Mouse (Mus musculus): ENCODE measurements at regions not wholly inside any gene's neighbourhood (a gene's known extent, or its start where the extent isn't known, plus 50 kb on each side); places are given as distances from the start of the nearest gene placed in this dataset.

DNA sequence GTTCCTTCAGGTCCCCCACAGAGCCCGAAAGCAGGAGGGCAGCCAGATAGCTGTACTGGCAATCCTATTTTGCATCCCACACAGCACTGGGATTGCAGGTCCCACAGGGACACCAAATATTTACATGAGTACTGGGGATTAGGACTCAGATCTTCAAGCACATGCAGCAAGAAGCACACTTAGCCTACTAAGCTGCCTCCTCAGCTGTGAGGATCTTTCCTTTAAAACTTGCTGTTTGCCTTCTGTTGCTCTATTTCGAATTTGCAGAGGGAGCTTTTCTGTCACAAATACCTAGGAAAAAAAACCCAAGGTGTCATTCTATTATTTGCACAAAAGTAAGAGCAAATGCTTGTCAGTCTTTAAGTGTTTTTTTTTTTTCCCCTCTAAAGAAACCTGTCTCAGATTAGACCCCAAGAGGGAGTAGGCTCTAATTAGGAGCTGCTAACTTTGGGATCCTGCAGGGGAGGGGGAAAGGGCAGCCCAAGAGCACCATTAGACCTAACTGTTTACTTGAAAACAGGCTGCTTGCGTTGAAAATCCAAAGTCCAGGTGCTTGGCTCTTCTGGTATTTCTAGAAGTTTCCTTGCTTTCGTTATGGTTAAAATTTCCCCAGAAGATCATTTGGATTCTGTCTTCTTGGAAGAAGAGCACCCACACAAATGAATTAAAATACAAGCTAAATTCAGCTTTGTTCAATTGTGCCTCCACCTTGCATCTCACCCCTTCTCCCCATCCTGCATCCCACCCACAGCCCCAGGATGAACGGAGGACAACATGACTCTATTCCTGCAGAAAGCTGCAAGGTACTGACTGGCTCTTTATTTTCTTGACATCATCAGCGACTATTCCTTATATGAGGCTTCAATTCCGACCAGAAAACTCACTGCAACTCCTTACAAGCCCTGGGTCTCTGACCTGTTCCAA lies 215.5 kb downstream of the Kcnj2 start:
- no peak for DNase-seq

DNA sequence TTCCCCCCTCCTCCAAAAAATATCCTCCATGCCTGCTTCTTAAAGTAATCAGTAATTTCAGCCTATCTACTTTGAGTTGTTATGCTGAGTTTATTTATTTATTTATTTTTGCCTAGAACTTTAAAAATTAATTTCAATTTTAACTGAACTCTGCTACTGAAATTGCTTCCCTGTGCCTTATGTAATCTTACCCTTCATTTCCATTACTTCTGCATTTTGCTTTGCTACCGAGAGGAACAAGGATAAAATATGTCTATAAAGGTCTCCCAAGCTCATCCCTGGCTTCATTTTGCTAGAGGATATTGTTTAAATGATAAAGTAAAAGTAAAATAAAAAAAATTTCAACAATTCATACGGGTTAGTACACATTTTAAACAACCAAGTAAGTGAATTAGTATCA lies 216.3 kb downstream of the Kcnj2 start:
- DNase-seq = no peak

- no peak for DNase-seq
Measured at GRCm38 (mm10) chr11:111290537-111290936, 224.6 kb downstream of the Kcnj2 start.

DNA sequence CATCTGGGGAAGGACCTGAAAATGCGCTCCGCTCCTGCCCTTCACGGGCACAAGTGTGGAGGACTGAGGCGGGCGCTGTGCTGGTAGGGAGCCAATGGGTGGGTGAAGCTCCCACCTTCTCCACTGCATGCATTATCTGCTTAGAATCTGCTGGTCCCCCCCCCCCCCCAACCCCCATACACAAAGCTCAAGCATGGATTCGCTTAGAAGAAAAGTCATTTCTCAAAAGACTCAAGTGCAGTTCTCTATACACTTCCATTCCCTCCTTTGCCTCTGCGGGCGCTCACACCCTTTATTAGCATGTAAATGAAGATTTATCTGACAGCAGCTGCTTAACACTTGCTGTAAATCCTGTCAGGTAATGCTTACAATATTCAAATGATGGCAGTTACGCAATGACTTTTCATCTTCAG lies 230.4 kb downstream of the Kcnj2 start:
- DNase-seq = no peak

GRCm38 (mm10) chr11:111312802-111313201 lies 246.8 kb downstream of the Kcnj2 start:
- no peak for DNase-seq

GRCm38 (mm10) chr11:111313566-111313965 lies 247.6 kb downstream of the Kcnj2 start:
- no peak for DNase-seq

DNA sequence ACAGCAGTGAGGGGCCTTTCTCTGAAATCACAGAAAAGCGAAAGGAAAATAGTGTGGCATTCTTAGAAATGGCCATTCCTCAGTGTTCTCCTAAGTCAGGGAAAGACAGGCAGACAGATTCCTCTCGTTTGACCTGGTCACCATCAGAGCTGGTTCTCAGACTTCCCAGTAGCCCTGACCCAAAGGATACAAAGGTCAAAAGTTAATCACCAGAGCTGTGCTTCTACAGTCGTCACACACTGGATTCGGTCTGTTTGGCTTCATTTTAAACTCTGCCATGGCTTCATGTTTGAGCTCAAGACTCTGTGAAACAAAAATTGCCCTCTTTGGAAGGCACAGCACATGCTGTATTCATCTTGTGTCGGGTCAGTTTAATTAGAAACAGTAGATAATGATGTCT lies 255.6 kb downstream of the Kcnj2 start:
- no peak for DNase-seq

DNA sequence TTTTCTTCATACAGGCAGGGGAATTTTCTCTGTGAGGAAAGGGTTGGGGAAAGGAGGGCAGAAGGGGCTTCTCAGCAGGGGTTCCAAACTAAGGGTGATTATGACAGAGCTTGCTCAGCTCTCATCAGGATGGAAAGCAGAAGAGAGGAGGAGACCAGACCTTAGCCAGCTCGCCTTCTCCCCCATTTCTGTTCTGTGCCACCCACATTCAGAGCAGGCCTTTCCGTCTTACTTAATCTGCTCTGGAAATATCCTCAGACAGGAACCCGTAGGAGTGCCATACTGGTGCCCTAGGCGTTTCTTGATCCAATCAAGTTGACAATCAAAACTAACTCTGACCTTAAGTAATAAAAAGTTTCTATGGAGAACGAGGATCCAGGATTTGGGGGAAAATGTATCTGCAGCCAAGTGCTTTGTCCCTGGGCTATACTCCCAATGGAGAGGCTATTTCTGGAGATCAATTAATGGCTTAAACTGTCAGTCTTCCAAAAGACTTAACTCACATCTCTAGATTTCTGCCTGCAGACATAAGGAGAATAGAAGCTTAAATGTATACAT lies 258.6 kb downstream of the Kcnj2 start:
- no peak for DNase-seq

GRCm38 (mm10) chr11:111326915-111327314 lies 261.0 kb downstream of the Kcnj2 start:
- no peak for DNase-seq

DNA sequence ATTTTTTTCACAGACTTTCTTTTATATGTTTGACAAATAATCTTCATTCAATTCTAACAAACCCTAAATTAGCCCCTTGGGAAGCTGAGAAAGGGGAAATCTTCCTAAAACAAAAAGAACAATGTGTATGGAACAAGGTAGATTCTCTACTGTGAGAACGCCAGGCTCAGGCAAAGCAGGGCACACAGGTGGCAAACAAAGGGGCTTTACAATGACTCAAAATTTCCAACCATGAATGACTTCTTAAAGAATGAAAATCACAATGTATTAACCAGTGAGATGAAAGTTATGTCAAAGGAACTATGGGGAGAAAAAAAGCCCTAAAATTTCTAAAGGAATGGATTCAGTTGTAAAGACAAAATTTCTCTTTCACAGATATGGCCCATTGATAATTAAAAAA lies 262.3 kb downstream of the Kcnj2 start:
- no peak for DNase-seq

GRCm38 (mm10) chr11:111331592-111331991 lies 265.6 kb downstream of the Kcnj2 start:
- DNase-seq = no peak

DNA sequence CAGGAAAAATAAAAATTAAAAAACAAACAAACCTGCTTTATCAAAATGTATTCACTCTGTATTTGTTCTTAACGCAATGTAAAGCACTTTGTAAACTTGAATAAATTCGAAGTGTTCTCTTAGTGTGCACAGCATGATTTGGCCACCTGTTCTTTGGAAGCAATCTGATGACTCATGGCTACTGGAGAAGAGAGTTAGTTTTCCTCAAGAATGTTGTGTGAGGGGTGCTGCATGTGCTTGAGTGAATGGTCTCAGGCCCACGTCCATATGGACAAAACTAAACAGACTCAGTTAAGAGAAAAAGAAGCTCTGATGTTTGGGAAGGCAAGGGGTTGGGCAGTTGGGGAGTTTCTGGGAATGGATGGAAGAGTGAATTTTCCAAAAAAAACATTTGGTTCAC lies 267.1 kb downstream of the Kcnj2 start:
- DNase-seq = no peak

- DNase-seq = no peak
Measured at GRCm38 (mm10) chr11:111347562-111347961, 281.6 kb downstream of the Kcnj2 start.

- DNase-seq = no peak
Measured at GRCm38 (mm10) chr11:111350028-111350427, 284.1 kb downstream of the Kcnj2 start.

DNA sequence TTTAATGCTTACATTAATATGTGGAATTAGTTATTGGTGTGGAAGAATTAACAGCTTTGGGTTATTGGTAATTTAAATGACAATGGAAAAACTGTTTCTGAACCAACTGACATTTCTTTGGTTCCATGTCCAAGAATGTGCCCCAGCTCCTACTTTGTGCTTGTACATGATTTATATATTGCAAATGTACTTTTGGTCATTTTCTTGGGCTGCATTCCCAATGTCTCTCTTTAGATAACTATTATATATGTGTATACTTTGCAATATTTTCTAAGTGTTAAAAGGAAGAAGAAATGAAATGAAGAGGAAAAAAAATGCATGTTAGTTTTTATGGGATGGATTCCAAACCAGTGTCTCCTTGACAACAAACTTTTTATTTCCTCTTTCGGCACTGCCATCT lies 297.4 kb downstream of the Kcnj2 start:
- no peak for DNase-seq

DNA sequence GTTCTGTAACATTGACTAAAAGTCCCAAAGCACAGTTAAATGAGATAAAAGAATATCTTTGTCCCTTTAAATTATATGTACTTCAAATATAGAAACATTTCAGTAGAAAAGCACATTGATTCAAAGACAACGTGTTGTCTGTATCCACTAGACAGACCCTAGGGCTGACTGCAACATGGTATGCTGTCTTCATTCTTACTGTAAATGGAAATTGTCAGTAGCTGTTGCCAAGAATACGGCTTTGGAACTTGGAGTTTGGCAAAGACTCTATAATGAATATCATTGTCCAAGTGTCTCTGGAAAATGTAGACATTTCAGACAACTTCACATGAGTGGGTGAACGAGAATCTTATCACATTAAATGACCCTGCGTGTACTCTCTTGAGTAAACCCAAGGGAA lies 311.2 kb downstream of the Kcnj2 start:
- no peak for DNase-seq

- DNase-seq = no peak
Measured at GRCm38 (mm10) chr11:111379842-111380241, 313.9 kb downstream of the Kcnj2 start.

- no peak for DNase-seq
Measured at GRCm38 (mm10) chr11:111398706-111399105, 332.7 kb downstream of the Kcnj2 start.

DNA sequence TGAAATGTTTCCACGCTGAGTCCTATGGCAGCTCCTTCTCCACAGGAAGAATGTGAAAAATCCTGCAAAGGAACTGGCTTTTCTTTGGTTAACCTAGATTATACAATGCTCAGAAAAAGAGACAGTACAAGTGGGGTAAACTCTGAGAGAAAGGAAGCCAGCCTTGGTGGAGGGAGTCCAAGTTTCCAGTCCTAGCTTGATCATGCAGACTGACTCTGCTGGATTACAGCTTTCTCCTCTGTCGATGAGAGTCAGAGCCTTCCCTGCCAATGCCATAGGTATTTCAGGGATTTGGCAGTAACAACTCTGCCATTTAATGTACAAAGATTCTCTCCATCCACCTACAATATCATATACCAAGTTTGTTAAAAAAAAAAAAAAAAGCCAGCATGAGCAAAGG lies 343.3 kb downstream of the Kcnj2 start:
- no peak for DNase-seq

DNA sequence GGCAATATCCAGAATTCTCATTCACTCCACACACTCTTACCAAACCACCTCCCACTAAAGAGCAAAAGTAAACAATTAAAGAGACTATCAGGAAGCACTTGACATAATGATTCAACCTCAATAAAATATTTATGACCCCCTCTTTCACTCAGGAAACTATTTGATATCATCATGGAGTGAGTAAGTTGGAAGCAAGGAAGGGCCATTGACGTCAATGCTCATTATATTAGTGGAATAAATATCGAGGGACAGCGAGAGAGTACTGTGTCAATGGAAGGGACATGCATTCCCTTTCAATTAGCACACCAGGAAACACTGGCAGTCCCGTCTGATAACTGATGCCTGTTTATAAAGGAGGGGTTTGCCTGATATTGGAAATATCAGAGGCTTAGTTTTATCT lies 358.9 kb downstream of the Kcnj2 start:
- no peak for DNase-seq

- no peak for DNase-seq
Measured at GRCm38 (mm10) chr11:111426715-111427114, 360.8 kb downstream of the Kcnj2 start.

DNA sequence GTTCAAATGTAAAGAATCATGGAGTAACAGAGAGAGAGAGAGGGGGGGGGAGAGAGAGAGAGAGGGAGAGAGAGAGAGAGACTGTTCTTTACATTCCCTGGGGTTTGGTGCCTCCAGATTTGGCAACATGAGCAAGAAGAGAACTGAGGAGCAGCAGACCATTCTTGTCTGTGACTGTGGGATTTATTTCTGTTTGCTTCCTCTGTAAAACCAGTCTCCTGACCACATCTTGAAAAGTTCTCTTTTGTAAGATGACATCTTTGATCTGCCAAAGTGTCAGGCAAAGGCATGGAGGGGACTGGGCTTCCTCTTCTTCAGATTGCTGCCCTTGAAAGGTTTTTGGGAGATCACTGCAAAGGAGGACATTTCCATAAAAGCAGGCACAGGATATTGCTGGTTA lies 376.3 kb downstream of the Kcnj2 start:
- DNase-seq = no peak

DNA sequence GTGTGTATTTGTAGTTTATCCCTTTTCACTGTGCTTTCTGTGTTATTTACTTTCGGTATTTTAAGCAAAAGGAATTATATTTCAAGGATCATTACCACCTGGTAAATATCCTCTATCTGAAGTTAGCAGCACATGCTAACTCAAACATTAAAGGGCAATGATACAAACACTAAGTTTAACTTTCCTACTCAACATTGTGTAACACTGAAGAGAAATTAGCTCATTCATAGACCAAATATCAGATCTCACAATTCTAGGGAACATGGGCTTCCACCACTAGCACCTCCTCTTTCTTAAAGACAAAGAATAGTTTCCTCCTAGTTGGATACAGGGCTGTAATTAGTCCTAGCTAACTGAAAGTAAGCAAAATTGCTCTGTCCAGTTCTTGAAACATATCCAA lies 377.4 kb downstream of the Kcnj2 start:
- DNase-seq = no peak

- DNase-seq = no peak
Measured at GRCm38 (mm10) chr11:111444791-111445190, 378.8 kb downstream of the Kcnj2 start.

DNA sequence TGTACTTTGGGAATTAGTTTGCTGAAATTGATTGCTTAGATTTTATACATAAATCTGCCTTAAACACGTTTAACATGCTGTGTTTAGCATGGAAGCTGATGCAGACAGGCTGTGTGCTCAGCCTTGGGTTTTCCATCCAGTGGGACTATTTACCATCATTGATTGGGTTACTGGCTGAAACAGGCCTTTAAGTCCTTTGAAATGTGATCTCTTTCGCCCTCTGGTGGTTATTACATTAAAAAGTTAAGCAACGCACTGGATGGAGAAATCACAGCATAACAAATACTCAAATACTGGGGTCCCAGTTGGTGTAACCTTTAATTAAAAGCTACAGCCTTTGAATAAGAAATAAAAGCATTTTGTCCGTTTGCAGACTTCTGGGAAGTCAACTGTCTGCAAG lies 379.8 kb downstream of the Kcnj2 start:
- no peak for DNase-seq

All from right cerebral cortex, postnatal 4 days (tissue).